Comparison of ENCODE assay signal across 8 mouse cellular contexts in genomic region chr6:122820071-122820798, GRCm38 (mm10). TPM values are rescaled to one million over a fixed set of nuclear protein-coding genes. Genes with fewer than 3 reads are reported as not detected.
DNase-seq lines count a peak whose midpoint lies in the region; ATAC-seq and TF ChIP-seq lines count a peak whose summit lies in the region.

No protein-coding gene starts in this region.

- DNase-seq in right cerebral cortex, postnatal 25 days, result peak; percentile 31
- no peak for DNase-seq in right cerebral cortex, postnatal 36 days (ENCODE audit: low spot score in 2 of 2)
- peak; percentile 73 for DNase-seq in cerebellum, adult 9-11 months
- peak; percentile 18 for DNase-seq in forelimb bud, embryonic 11.5 days (ENCODE audit: low read depth, low spot score)
- peak; percentile 32 for DNase-seq in kidney, adult 11 months
- peak; percentile 59 for DNase-seq in lung, adult 2 months
- DNase-seq in B cell, adult 2 months, result no peak

- peak overlapping the region; percentile 64 for H3K27ac ChIP-seq in neural tube, embryonic 14.5 days (ENCODE audit: low read depth, low read length)

- no peaks in the 10 kb centered on the region for H3K9me3 ChIP-seq in neural tube, embryonic 14.5 days (ENCODE audit: control insufficient read depth, low read length)

- H3K4me2 ChIP-seq in neural tube, embryonic 14.5 days (ENCODE audit: low read depth, low read length), result peak overlapping the region; percentile 90

- under 1% methylated on average over 38 of the region's 38 CpGs for whole genome bisulfite sequencing in lung, adult 2 months
- under 1% methylated on average over 20 of the region's 38 CpGs for WGBS in neural tube, embryonic 14.5 days

- no peak for TF ChIP-seq CTCF in lung, adult 2 months (IDR thresholded peaks at IDR 0.05; ENCODE audit: insufficient read depth, low read length)

- H3K4me1 ChIP-seq in lung, adult 2 months (ENCODE audit: control insufficient read depth, insufficient read depth, low read length), result peaks cover 18% of the 10 kb centered on the region
- H3K4me1 ChIP-seq in neural tube, embryonic 14.5 days (ENCODE audit: control insufficient read depth, insufficient read depth, low read length), result peaks cover 13% of the 10 kb centered on the region

- no peaks in the 10 kb centered on the region for H3K36me3 ChIP-seq in neural tube, embryonic 14.5 days (ENCODE audit: control insufficient read depth, insufficient read depth, low read length)

- peak overlapping the region; percentile 93 for H3K9ac ChIP-seq in neural tube, embryonic 14.5 days (replicated peaks; ENCODE audit: low read depth, low read length)

- no peak for TF ChIP-seq POLR2A in lung, adult 2 months (IDR thresholded peaks at IDR 0.05; ENCODE audit: borderline replicate concordance, extremely low read depth, low read depth, low read length)

- peak overlapping the region; percentile 72 for H3K4me3 ChIP-seq in lung, adult 2 months (replicated peaks; ENCODE audit: extremely low read depth, low read depth, low read length)
- peak overlapping the region; percentile 90 for H3K4me3 ChIP-seq in neural tube, embryonic 14.5 days (ENCODE audit: low read depth, low read length)

- ATAC-seq in neural tube, embryonic 14.5 days (ENCODE audit: low read depth), result peak; percentile 75

- no peaks in the 10 kb centered on the region for H3K27me3 ChIP-seq in neural tube, embryonic 14.5 days (ENCODE audit: control insufficient read depth, insufficient read depth, low read length)

RNA-seq across cellular contexts. Expression of gene Foxj2, which starts 0.5 kb away (rescaled TPM):
- polyA plus RNA-seq in lung, adult 2 months (2012; rRNA removed), result 16.5 and 19.9 TPM in 2 replicates
- polyA plus RNA-seq in neural tube, embryonic 14.5 days (2014; fragmentation: Nextera tagmentation; extraction: Ambion mirVana), result 8.8 and 9.8 TPM in 2 replicates

RNA-seq across cellular contexts. Expression of gene Slc2a3, which starts 18.8 kb away (rescaled TPM):
- polyA plus RNA-seq in lung, adult 2 months (2012; rRNA removed), result 2.6 and 7.4 TPM in 2 replicates
- 44.3 and 45.4 TPM in 2 replicates for polyA plus RNA-seq in neural tube, embryonic 14.5 days (2014; fragmentation: Nextera tagmentation; extraction: Ambion mirVana)

RNA-seq across cellular contexts. Expression of gene C3ar1, which starts 35.7 kb away (rescaled TPM):
- 1.9 and 3.7 TPM in 2 replicates for polyA plus RNA-seq in lung, adult 2 months (2012; rRNA removed)
- polyA plus RNA-seq in neural tube, embryonic 14.5 days (2014; fragmentation: Nextera tagmentation; extraction: Ambion mirVana), result 0.72 and 2.7 TPM in 2 replicates

RNA-seq across cellular contexts. Expression of gene Necap1, which starts 54.0 kb away (rescaled TPM):
- polyA plus RNA-seq in lung, adult 2 months (2012; rRNA removed), result 11.5 and 16.7 TPM in 2 replicates
- 172 and 177 TPM in 2 replicates for polyA plus RNA-seq in neural tube, embryonic 14.5 days (2014; fragmentation: Nextera tagmentation; extraction: Ambion mirVana)

Comparison
In these comparisons a context has a peak if more than half of its experiments do, and no peak if none do; other contexts are left out.
1. DNase-seq: peak in right cerebral cortex, postnatal 25 days (single experiment), cerebellum, adult 9-11 months (single experiment), forelimb bud, embryonic 11.5 days (single experiment), kidney, adult 11 months (single experiment) and lung, adult 2 months (single experiment); none in right cerebral cortex, postnatal 36 days (0 of 2) and B cell, adult 2 months (0 of 2).